Mouse (Mus musculus): Measurements from ENCODE around the gene Six4.
A peak's percentile ranks its signal among the peaks of the same experiment; 100 is the strongest.
"Not testable (repeated sequence)": the region's sequence is repeated elsewhere in the genome, so short reads cannot be mapped to it uniquely, and the experiment has no call there.

Six4 gene

GRCm38 (mm10) chr12:73113196-73113595 lies at the start of gene Six4:
Six4 (minus strand) TSS chr12:73113456.
- peak; percentile 31 for DNase-seq (ENCODE audit: low spot score)

- no peak for DNase-seq (ENCODE audit: low spot score)
Measured at GRCm38 (mm10) chr12:73162408-73163181, 49.3 kb upstream of the Six4 start.

- DNase-seq (ENCODE audit: low spot score) = no peak
Measured at GRCm38 (mm10) chr12:73160341-73160740, 47.1 kb upstream of the Six4 start.

GRCm38 (mm10) chr12:73154150-73154549 lies 40.9 kb upstream of the Six4 start:
- DNase-seq (ENCODE audit: low spot score) = no peak

DNA sequence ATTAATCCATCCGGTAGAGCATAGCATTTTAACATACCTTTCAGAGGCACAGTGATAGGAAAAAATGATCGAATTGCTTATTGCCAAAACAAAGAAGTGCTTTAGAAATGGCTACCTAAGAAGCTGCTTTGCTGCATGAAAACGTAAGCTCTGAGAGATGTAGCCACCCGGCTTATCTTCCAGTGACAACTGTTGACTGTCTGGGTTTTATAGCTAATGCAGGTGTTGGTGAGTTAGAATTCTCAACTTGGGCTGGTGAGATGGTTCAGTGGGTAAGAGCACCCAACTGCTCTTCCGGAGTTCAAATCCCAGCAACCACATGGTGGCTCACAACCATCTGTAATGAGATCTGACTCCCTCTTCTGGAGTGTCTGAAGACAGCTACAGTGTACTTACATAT lies 37.8 kb upstream of the Six4 start:
- not testable (repeated sequence) for DNase-seq (ENCODE audit: low spot score)

GRCm38 (mm10) chr12:73147236-73147635 lies 34.0 kb upstream of the Six4 start:
- no peak for DNase-seq (ENCODE audit: low spot score)

- no peak for DNase-seq (ENCODE audit: low spot score)
Measured at GRCm38 (mm10) chr12:73140732-73141131, 27.5 kb upstream of the Six4 start.

DNA sequence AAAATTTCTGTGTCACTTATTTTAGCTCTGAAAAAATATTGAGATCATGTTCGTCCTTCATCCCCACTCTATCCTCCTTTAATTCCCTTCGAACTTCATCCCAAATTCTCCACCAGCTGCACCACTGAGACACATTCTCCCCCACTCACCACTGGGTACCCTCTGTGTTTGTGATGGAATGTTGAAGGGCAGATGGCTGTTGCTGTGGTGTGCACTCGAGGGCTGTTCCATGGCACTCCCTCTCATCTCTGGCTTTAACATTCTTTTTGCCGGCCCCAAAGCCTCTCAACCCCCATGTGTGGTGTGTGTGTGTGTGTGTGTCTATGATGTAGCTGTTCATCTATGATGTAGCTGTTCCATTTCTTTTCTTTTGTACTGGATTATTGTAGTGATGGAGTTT lies 12.0 kb upstream of the Six4 start:
- no peak for DNase-seq (ENCODE audit: low spot score)

DNA sequence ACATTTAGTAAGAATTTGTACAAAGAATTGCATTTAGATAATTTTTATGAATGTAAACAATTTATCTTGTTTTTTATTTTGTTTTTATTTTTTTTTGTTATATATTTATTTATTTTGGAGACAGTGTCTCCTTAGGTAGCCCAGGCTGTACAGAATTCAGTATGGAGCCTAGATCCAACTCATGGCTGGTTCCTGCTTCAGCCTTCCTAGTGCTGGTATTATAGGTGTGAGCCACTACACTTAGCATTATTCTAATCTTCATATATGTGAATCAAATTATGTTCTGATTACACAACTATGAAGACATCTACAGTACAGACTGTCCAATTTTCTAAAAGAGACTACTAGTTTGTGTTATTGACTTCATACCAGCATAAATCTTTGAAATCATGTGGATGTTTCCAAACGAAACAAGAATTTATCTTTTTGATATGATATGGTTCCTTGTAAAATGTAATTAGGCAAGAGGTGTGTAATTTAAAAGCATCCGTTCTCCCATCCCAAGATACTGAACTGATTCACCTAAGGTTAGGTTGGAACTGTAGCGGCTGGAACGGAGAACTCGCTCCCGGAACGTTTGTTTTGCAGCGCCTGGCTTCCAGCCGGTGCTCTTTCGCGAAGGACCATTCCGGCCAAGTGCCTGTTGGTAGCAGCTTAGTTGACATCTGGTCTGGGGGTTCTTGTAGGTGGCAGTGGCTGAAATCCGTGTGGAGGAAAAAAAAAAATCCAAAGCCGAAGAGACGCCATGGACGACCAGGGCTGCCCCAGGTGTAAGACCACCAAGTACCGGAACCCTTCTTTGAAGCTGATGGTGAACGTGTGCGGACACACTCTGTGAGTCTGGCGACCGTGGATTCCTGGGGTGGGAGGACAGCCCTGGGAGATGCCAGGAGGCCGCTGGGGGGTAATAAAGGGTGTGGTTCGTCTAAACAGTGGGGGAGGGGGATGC lies 10.1 kb upstream of the Six4 start, which contains the start of gene Mnat1:
Mnat1 (plus strand) TSS at position 625 of the 949 bp plus-strand sequence.
- DNase-seq (ENCODE audit: low spot score) = peak; percentile 35

GRCm38 (mm10) chr12:73112326-73113087 lies 749 bp downstream of the Six4 start:
- DNase-seq (ENCODE audit: low spot score) = no peak

- no peak for DNase-seq (ENCODE audit: low spot score)
Measured at GRCm38 (mm10) chr12:73111561-73112325, 1.5 kb downstream of the Six4 start.

GRCm38 (mm10) chr12:73110431-73111111 lies 2.7 kb downstream of the Six4 start:
- DNase-seq (ENCODE audit: low spot score) = no peak

DNA sequence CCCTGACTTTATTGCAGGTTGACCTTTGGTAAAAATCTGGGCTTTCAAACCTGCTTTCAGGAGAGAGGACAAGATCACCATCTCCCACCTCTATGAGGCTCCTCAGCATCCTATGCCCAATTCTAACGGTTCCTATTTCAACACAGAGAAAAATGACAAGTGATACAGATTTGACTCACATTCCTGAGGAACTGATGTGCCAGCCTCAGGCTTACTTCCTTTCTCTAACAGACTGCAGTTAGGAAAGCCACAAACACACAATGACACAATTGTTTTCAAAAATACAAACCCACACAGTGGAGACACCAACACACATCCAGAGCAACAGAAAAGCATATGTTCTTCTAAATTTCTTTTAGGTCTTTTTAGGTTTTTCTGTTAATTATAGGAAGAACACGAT lies 5.4 kb downstream of the Six4 start:
- DNase-seq (ENCODE audit: low spot score) = no peak

DNA sequence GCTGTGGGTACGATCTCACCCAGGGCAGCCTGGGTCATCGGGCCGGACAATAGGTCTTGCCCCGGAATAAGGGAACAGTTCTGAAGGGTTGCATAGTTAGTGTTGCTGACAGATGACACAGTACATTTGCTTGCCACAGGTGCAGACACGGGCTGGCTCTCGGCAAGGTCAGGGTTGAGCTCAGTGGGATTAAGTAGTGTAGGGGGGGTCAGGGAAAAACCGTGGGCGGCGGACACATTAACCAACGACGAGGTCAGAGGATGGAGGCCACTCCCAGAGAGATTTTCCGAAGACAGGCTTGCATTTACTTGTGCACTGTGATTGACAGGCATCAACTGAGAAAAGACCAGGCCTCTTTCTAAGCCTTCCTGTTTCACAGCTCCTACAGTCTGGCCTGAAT lies 9.5 kb downstream of the Six4 start:
- no peak for DNase-seq (ENCODE audit: low spot score)

- no peak for DNase-seq (ENCODE audit: low spot score)
Measured at GRCm38 (mm10) chr12:73098593-73098992, 14.7 kb downstream of the Six4 start.

DNA sequence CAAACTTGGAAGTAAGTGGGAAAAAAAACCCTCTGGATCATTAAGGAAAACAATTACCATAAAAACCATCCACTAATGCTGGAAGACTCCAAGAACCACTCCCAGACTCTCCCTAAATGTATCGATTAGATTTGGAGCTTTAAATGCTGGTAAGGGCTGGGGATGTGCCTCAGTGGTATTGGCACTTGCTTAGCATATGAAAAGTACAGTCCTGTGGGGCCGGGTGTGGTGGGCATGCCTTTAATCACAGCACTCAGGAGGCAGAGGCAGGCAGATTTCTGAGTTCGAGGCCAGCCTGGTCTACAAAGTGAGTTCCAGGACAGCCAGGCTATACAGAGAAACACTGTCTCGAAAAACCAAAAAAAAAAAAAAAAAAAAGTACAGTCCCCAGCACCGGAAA lies 17.1 kb downstream of the Six4 start:
- DNase-seq (ENCODE audit: low spot score) = not testable (repeated sequence)

DNA sequence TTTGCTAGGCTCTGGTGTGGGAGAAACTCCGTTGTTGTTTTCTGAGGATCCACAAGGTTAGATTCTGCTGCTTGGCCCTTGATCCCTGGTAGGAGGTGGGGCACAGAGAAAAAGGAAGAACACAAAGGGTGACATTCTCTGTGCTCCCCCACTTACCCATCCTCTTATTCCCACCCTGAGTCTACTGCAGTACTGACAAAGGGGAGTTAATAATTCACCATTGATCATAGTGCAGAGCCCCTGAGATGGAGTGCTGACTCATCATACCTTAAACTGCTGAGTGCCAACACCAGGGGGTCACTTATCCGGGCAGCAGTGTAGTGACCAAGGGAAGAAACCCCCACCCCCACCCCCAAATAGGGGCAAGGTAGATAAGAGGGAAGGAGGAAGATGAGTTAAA lies 18.7 kb downstream of the Six4 start:
- DNase-seq (ENCODE audit: low spot score) = no peak

DNA sequence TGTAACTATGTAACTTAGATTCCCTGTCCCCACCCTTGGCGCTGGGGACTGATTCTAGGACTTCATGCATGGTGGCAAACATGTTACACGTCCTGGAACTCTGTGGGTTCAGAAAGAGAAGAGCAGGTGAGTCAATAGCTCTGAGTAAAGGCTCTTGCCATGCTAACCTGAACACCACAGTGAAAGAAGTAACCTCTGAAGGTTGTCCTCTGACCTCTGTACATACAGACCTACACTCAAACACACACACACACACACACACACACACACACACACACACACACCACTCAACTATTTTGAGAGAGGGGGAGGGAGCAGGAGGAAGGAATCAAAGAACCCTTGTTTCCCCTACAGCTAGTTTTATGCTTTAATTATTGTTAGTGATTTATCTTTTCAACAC lies 19.1 kb downstream of the Six4 start:
- no peak for DNase-seq (ENCODE audit: low spot score)

- DNase-seq (ENCODE audit: low spot score) = no peak
Measured at GRCm38 (mm10) chr12:73090672-73091335, 22.5 kb downstream of the Six4 start.

DNA sequence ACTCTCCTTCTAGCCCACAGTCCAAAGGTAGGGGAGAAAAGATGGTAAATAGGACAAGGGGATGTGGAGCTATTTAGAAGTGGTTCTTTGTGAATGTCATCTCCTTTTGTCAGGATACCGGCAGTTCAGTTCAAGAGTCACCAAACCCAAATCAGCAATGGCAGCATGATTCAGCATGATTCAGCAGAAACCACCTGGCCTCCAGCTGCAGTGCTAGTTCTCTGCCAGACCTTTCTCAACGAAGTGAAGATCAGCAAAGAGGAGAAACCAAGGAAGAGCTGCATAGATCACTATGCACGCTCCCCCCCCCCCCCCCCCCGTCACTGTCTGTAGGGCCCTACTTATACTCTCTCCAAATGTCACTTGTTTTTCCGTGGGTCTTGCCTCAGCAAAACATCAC lies 24.3 kb downstream of the Six4 start:
- DNase-seq (ENCODE audit: low spot score) = no peak
